Mouse (Mus musculus) ZHBTc4 (cell line): Measurements from ENCODE around the gene Gm7030.
A peak's percentile ranks its signal among the peaks of the same experiment; 100 is the strongest.
"Not testable (repeated sequence)": the region's sequence is repeated elsewhere in the genome, so short reads cannot be mapped to it uniquely, and the experiment has no call there.

ENCODE experiments used
- DNase-seq: peaks from one replicate; pipeline ENCODE4 v3.0.0-alpha.2; 2011; ENCODE audit warnings: low read depth, low spot score

Gm7030 gene

DNA sequence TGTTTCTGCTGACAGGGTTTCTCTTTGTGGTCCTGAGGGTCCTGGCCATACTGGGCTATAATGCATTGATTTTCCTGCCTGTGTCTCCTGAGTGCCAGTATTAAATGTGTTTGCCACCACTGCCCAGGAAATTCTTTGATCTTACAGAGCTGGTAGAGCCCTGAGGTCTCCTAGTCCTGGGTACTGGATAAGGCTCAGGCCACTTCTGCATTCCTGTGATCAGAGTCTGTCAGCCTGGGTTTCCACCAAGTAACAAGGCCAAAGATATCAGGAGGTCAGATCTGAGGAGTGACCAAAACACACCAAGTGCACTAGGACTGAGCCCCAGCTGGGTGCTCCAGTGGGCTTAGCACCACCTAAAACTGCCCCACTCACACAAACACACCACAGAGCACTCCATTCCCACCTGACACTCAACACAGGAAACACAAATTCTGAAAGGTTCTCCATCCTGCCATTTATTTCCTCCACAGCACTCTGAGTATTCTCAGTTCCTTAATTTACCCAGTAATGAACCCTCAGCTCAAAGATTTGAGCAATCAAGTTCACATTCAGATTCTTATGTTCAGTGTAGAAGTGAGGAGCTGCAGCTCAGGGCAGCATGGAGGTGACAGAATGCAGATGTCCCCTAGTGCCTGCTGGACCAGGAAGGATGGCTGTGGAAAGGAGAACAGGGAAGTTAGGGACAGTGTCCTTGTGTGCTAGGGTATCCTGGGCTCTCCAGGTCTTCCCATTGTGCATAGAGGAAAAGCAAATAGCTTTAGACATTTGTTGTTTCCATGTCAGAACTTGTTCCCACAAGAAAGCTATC lies 6.4 kb upstream of the Gm7030 start:
- not testable (repeated sequence) for DNase-seq

DNA sequence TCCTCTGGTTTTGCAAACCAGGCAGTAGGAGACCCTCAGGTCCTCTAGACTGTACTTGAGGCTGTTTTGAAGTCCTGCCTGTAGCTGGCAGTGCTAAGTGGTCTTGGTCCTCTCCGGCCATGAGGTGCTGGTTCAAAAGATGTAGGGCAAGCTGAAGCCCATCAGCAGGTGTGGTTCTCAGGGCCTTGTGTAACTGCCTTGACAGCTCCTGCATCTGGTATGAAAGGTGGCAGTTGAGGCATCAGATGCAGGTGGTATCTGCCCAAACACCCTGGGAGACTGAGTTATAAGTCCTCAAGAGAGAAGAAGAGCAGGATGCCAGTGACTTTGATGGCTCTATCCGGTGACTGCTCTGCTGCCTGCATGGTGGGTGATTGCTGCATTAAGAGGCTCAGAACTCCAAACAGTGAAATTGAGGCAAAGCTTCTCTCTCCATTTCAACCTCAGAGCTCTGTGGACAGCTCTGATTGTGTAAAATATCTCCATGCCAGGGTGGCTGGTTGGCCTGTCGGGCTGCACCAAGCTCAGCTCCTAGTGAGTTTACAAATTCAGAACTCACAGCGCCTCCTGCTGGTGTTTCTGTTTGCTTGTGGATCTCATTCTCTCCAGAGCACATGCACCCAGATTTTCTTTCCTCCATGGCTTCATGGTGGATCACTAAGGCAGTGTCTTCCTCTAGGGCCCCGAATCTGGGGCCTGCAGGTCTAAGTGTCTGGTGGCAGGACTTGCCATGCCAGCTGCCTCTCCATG lies 2.5 kb upstream of the Gm7030 start:
- no peak for DNase-seq

DNA sequence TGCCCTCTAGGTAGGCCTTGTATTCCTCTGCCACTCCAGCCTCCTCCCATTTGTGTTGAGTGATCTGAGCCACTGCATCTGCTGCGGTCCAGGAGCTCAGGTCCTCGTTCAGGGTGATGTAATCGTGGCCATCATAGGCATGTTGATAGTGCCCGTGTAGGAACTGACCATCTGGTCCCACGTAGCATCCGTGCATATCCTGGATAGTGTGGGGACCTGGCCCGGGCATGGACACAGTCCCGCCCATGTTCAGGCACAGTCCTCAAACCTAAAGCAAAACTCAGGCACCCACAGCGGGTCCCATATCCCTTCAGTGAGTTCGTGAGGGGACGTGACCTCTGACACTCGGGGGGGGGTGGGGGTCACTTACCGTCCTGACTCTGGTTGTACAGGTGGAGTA lies 700 bp downstream of the Gm7030 start:
- not testable (repeated sequence) for DNase-seq

DNA sequence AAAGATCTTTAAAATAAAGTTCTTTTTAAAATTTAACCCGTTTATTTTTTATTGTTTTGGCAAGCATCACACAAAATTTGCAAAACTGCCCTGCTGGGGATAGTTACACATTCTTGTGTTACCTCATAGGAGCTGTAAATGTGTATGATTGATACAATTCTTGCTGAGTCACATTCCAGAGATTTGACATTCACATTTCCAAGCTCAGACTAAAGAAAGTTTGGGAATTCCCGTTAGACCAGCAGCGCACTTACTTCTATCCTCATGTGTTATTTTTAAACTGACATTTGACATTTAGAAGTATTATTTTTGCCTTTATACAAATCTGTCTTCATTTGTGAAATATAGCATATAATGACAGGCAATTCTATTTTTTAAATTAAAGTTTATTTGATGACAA lies 5.1 kb downstream of the Gm7030 start:
- DNase-seq, result not testable (repeated sequence)

DNA sequence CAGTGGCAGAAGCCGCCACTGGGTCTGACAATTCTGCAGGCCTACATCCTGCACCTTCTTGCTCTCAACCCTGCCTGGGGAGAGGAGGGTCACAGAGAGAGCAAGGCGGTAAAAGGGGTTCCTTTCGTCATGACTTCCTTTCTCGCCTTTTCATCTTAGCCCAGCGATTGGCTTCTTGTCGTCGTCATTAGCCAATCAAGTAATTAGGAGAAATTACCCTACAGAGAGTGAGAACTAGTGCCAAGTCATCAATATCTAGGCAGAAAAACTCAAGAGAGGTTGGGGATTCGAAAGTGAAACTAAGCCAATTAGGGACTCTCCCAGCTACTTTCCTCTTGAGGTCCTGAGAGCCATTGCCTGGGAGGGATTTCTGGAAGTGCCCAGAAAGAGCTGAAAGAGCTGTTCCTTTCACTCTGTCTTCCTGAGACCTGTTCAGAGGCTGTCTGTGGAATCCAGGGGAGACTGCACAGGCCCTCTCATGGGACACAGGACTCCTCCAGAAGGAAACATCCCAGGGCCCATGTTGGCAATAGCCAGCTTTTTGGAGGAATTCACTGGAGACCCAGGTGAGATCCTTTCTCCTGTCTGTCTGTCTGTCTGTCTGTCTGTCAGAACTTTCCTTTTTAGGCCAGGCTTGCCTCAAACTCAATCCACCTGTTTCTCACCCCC lies 7.7 kb downstream of the Gm7030 start, which contains the start of gene Gm19684:
TSS of gene Gm19684 (plus strand) at position 327 of the 669 bp plus-strand sequence.
- DNase-seq, result not testable (repeated sequence)

DNA sequence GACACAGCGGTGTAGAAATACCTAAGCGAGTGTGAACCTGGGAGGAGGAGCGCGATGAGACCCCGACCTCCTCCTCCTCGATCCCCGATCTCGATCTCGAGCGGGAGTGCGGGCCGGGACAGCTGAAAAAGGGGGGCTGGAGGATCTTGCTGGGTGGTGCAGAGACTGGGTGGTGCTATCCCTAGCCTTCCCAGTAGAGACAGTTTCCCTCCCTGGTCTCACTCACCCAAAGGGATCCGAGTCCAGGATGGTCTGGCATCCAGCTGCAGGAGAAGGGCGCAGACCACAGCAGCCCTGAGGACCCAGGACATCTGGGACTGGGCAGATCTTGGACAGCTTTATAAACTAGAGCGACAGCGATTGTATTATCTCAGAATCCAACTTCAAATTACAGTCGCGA lies 8.4 kb downstream of the Gm7030 start:
- not testable (repeated sequence) for DNase-seq

DNA sequence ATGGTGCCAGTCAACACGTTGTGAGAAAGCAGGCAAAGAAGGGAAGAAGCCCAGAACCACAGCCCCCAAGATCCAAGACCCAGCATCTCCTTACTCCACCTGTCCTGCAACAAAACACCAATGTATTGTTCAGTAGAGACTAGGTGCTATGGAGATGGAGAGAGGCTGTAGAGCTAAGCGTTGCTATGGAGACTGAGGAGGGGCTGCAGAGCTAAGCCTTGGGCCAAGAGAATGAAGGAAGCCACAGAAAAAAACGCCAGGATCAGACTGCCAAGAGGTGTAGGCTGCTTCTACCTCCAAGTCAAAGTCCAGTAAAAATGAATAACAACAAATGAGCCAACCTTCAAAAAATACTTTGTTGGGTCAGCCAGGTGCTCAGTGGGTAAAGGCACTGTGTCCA lies 12.7 kb downstream of the Gm7030 start:
- DNase-seq, result peak; percentile 57

DNA sequence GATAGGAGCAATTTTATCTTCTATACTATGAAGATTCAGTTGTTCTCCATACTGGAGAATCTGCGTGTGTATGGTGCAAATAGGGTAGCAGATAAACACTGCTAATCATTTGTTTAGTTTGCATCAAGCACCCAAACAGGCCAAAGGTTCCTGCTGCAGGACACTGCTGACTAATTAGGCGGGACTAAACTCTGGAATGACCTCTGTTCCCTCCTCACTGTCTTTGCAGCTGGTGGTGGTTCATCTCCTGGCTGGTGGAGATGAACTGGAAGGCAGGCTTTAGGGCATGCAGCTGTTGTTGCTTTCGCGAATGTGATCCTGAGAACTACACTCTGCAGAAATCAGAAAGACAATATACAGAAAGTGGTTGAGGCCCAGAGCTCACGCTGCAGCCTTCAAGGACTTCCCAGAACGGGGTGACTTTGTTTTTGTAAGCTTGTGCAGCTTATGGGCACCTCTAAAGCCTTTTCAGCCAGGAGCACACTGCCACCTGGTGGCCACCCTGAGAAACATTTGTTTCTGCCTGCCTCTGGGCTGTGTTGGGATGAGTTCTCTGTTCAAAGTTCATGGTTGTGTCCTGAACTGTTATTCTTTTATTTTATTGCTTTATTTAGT lies 15.1 kb downstream of the Gm7030 start:
- peak; percentile 63 for DNase-seq

DNA sequence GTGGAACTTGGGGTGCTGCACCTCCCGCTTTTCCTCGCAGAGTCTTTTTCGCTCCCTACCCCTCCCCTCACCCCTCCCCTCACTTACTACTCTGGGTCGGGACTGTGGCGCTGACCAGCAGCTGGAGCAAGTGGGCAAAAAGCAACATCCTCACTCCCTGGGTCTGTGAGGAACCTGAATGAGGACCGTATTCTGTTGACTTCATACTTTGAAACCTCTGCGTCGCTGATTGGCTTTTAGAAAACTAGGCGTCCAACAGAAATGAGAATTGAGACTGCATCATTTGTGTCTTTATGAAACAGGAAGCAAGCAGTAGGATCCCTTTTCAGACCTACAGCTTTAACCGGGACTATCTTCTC lies 17.7 kb downstream of the Gm7030 start:
- DNase-seq, result peak; percentile 43

DNA sequence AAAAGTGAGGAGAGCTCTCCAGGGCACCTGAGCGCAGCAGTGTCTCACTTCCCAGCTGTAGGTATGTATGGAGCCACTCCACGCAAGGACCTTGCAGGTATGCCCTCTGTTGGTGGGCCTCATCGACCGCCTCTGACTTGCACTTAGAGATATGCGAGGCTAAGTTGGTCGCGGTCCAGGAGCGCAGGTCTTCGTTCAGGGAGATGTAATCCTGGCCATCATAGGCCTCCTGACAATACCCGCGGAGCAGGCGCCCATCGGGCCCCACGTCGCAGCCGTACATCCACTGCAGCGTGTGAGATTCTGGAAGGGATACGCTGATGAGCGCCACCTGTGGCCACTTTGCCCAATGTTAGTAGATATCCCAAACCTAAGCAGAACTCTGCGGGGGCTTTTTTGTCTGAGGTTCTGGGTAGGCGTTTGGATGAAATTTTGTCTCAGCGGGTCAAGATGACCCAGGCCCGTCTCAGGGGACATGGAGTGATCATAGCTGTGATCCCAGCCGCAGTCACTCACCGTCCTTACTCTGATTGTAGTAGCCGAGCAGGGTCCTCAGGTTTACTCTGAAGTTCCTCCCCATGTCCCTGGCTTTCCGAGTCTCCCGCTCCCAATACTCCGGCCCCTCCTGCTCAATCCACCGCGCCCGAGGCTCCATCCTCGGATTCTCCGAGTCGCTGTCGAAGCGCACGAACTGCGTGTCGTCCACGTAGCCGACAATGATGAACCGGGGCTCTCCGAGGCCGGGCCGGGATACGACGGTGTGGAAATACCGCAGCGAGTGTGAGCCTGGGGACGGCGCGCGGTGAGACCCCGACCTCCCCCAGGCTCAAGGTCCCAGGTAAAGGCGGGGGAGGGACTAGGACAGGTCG lies 18.4 kb downstream of the Gm7030 start:
- peak; percentile 62 for DNase-seq

DNA sequence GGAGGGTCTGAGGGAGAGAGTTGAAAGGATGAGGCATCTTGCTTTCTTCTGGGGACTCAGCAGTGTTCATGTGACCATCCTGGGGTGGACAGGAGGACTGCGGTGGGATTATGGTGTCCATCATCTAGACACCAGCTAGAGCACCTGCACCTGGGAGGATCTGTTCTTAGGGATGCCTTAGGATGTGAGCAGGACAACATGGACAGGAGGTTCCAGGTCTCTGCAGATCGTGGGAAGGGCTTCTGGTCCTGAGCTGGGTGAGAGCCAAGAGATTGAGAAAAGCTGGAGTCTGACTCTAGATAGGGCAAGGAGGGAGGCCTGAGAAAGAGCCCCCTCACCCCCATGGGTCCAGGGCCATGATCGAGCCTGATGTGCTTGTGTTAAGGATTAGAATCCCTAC lies 19.1 kb downstream of the Gm7030 start:
- not testable (repeated sequence) for DNase-seq

DNA sequence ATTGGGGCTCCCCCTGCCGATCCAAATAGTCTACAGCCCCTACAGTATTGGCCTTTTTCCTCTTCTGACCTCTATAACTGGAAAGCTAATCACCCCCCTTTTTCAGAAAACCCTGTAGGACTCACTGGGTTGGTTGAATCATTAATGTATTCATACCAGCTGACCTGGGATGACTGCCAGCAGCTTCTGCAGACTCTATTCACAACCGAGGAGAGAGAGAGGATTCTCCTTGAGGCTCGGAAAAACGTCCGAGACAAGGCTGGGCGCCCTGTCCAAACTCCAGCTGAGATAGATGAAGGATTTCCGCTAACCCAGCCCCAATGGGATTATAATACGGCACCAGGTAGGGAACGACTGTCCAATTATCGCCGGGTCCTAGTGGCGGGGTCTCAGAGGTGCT lies 27.1 kb downstream of the Gm7030 start:
- not testable (repeated sequence) for DNase-seq

DNA sequence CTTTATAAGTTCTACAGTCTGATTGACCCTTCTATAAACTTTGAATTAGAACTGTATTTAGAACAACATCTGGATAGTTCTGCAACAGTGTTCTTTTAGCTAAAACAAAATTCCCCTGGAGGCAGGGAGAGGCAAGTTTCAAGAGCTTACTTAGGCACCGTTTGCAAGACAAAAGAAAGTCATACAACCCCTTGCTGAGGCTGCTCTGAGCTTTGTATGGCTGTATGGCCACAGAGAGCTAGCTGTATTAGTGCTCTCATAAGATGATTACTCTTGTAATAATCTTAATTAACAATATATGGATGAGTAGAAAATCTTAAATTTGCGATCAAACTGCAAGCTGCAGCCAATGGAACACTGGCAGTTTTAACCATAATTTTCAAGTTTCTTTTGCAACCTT lies 29.6 kb downstream of the Gm7030 start:
- peak; percentile 82 for DNase-seq

DNA sequence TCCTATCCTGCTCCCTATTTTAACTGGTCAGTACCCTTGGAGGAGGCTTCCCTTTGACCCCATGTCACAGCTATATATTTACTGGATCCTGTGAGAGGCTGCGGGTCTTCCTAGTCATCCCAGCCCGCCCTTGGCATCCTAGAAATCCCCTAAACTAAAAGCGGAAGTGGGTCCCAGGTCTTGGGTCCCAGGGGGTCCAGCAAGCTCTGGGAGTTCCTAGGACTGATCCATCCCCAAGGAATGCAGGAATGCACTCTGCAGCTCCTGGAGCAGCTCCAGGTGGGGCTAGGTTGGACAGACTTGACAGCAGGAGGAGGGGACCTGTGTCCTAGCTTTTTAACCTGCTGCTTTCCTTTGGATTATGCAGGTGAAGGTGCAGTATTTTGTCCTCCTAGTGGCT lies 35.3 kb downstream of the Gm7030 start:
- peak; percentile 66 for DNase-seq

DNA sequence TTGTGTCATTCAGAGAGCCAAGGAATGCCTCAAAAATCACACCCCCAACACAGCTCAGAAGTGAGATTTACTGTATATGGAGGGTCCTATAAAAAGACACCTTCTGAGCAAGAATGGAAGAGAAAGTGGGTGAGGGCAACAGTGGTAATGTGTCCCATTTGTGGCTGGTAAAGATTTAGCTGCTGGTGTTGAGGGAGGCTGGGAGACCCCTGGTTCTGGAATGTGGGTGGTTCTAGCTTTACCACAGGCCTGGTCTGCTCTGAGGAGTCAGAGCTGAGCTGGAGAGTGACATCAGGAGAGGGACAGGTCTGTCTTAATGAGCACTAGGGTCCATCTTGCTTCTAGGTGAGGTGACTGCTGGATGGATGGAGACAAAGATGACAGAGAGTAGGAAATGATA lies 36.7 kb downstream of the Gm7030 start:
- DNase-seq, result not testable (repeated sequence)

DNA sequence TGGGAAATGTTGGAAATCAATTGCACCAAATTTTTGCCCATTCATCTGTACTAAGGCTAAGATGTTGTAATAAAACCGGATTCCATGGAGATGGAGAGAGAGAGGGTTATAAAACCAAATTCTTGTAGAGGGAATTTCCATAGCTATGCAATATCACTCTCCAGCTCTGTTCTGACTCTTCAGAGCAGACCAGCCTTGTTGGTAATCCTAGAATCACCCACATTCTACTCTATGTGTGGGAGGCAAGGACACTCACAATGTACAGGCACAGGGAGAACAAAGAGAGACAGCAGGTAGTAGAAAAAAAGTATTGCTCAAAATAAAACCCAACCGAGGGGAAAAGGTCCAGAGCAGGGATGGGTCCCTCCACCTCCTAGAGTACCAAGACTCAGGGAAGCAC lies 37.3 kb downstream of the Gm7030 start:
- DNase-seq, result not testable (repeated sequence)

DNA sequence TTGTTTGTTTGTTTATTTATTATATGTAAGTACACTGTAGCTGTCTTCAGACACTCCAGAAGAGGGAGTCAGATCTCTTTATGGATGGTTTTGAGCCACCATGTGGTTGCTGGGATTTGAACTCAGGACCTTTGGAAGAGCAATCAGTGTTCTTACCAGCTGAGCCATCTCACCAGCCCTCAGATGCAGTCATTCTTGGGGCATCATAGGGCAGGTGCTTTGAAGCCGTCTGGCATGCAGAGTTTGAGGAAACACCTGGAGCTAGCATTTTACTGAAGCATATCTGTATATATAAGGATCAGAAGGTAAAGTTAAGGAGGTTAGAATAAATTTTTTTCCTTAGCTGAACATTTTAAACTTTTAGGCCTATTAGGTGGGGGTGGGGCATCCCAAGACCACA lies 43.2 kb downstream of the Gm7030 start:
- DNase-seq, result not testable (repeated sequence)

DNA sequence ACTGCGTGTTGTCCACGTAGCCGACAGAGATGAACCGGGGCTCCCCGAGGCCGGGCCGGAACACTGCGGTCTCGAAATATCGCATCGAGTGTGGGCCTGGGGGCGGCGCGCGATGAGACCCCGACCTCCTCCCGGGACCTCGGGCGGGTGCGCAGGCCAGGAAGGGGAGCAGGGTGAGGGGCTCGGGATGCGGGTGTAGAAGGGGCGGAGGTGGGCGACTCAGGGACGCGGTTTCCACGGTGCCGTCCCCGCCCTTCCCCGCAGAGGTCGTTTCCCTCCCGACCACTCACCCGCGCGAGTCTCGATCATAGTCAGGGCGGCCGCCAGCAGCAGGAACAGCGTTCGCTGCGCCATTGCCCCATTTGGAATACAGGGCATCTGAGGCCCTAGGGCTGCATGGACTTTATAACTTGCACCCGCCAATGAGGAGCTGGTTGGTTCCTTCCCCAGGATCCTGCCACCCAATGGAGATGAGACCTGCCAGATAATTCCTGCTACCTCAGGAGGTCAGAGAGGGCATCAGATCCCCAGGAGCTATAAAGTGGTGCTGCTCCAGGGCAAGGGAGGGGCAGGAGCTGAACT lies 45.3 kb downstream of the Gm7030 start:
- DNase-seq, result peak; percentile 70

DNA sequence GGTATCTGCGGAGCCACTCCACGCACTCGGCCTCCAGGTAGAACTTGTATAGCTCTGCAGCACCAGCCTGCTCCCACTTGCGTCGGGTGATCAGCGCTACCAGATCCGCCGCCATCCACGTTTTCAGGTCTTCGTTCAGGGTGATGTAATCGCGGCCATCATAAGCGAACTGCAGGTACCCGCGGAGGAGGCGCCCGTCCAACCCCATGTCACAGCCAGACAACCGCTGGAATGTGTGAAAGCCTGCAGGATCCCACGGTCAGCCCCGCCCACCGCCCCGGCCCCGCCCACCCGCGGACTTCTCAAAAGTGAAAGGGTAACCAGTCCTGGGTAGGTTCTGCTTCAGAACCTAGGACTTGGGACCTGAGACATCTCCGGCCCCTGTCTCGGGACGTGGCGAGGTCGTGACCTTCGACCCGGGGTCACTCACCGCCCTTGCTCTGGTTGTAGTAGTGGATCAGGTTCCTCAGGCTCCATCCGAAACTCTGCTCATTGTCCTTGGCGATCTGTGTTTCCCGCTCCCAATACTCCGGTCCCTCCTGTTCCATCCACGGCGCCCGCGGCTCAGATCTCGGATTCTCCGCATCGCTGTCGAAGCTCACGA lies 45.9 kb downstream of the Gm7030 start:
- DNase-seq, result peak; percentile 96
